Mouse (Mus musculus) heart, postnatal 36 days (tissue): ENCODE measurements around the gene Osbp2. TPM values are rescaled to one million over a fixed set of nuclear protein-coding genes. Genes with fewer than 3 reads are reported as not detected.
A peak's percentile ranks its signal among the peaks of the same experiment; 100 is the strongest.

Experiments used
- DNase-seq, 2 experiments: peaks; one replicate each; pipeline ENCODE4 v3.0.0; 2021 to 2022
- intact Hi-C: fragments of 180-260 bp; cut with DNase I; formaldehyde crosslinking; loops from one replicate; pipeline ENCODE4 v1.15.1; 2025
- total RNA-seq, 2 experiments: library from RNA; stranded (reverse); gene quantifications; 2 replicates each; pipeline ENCODE4 v1.2.3; 2021

Gene Osbp2
- total RNA-seq, 2 experiments from 2014 or later, result 14.1 to 14.3 TPM

- no peak for DNase-seq
- intact Hi-C loops, result no loop called here
Observed at GRCm38 (mm10) chr11:3722861-3723260, 140.8 kb downstream of the Osbp2 start.

DNA sequence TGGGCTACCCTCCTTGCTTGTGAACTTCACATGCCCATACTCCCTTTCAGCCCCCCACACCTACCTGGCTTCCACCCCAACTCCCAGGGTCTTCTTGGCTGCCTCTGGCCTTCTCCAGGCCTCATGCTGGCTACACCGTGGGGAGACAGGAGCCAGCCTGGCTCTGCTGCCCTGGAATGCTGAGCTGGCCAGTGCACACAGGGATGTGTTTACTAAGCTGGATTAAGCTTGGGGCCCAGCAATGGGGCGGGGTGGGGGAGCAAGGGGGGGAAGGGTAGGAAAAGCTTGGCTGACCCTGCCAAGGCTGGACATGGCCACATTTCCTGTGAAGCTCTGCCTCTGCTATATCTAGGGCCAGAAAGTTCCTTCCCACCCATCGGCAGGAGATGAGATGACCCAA lies 141.7 kb downstream of the Osbp2 start:
- no peak for DNase-seq
- intact Hi-C loops, result no loop called here

DNA sequence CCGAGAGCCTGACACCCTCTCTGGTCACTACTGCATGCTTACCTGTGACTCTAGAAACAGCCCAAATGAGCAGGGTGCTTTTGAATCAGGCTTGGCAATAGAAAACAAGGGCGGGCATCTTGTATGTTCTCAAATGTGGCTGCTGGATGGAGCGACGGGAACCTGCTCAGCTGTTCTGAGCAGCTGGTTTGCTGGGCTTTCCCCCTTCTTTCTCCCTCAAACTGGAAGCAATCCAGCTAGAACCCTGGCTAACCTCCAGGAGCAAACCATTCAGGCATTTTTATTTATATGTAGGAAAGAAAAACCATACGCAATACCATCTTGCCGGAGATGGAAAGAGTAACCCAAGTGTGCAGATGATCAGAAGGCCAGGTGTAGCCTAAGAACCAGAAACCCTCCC lies 147.0 kb downstream of the Osbp2 start:
- intact Hi-C loops, result loop anchor here (10.0 kb wide), 1 partner anchor 168 kb away; no protein-coding TSS in a partner anchor

GRCm38 (mm10) chr11:3714486-3714885 lies 149.2 kb downstream of the Osbp2 start:
- DNase-seq, result peak; percentile 39 to 62

More for the DNA sequence above, 147.0 kb downstream of the Osbp2 start:
- DNase-seq, result no peak

GRCm38 (mm10) chr11:3710203-3710602 lies 153.5 kb downstream of the Osbp2 start:
- DNase-seq, result no peak
- intact Hi-C loops, result loop anchor here (10.0 kb wide), 1 partner anchor 175 kb away; no protein-coding TSS in a partner anchor

More at GRCm38 (mm10) chr11:3714486-3714885, 149.2 kb downstream of the Osbp2 start:
- intact Hi-C loops, result loop anchor here (1.0 to 10.0 kb wide), 2 partner anchors 72 to 170 kb away; no protein-coding TSS in a partner anchor

GRCm38 (mm10) chr11:3707057-3707456 lies 156.6 kb downstream of the Osbp2 start:
- intact Hi-C loops, result no loop called here
- DNase-seq, result no peak

- intact Hi-C loops, result no loop called here
- DNase-seq, result no peak
Observed at GRCm38 (mm10) chr11:3704404-3704803, 159.3 kb downstream of the Osbp2 start.

DNA sequence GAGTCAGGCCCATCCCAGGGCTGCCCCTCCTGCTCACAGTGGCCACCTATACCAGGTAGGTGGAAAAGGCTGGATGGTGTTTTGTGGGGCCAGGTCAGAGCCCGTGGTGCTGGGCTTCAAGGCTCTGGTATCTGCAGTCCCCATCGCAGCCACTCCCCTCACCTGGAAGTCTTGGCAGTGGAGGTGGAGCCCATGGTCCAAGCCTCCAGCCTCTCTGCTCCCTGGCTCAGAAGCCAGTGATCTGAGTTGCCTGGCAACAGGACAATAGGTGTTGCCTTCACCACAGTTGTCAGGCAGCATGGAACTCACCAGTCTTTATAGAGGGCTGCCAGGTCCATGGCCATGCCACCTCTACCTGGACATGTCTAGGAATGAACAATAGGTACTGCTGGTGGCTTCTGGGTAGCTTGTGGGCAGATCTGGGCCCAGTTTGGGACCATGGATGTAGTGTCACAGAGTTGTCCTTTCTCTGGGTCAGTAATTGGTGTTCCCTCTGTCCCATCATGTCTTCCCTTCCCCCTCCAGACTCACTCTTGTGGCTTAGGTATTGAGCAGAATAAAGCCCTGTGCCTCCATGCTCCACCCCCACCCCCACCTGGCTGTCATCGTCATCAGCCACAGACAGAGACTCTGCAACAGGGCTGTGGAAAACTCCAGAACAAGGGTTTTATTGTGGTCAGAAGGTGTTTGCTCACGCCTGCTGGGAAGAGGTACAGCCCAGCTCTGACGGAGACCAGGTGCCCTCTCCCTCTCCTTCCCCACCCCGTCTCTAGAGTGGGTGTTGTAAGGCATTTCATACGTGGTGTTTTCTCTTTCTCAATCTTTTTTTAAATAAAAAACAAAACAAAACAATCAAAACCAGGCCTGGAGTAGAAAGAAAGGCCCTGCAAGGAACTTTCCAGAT lies 160.4 kb downstream of the Osbp2 start:
- intact Hi-C loops, result no loop called here
- no peak for DNase-seq

DNA sequence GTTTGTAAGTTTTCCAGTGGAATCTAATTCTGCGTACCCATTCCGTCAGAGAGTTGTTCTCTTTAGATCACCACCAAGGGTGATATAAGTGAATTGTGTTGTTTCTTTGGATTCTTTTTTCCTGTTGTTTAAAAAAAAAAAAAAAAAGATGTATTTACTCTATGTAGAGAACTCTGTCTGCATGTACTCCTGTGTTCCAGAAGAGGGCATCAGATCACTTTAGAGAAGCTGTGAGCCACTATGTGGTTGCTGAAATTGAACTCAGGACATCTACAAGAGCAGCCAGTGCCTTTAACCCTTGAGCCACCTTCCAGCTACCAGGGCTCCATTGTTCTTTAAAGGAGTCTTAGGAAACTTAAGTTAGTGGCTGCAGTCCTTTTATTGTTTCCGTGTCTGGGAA lies 166.3 kb downstream of the Osbp2 start:
- no peak for DNase-seq
- intact Hi-C loops, result loop anchor here (5.0 kb wide), 1 partner anchor 90 kb away; no protein-coding TSS in a partner anchor

GRCm38 (mm10) chr11:3696086-3696616 lies 167.6 kb downstream of the Osbp2 start:
- no peak for DNase-seq
- intact Hi-C loops, result loop anchor here (5.0 kb wide), 1 partner anchor 91 kb away; no protein-coding TSS in a partner anchor

GRCm38 (mm10) chr11:3691746-3692145 lies 172.0 kb downstream of the Osbp2 start:
- DNase-seq, result no peak
- intact Hi-C loops, result loop anchor here (5.0 kb wide), 1 partner anchor 154 kb away; no protein-coding TSS in a partner anchor

DNA sequence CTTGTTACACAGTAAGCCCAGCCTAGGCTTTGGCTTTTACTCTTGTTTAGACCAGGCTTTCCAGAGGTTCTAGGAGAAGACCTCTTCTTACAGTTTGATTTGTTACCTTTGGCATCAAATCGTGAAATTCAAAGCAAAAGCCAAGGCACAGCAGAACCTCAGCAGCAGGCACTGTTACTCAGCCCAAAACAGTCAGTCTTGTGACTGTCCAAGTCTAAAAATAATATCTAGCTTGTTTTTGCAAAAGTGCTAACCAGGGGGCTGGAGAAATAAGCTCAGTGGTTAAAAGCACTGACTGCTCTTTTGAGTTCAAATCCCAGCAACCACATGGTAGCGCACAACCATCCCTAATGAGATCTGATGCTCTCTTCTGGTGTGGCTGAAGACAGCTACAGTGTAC lies 176.8 kb downstream of the Osbp2 start:
- DNase-seq, result no peak
- intact Hi-C loops, result no loop called here

DNA sequence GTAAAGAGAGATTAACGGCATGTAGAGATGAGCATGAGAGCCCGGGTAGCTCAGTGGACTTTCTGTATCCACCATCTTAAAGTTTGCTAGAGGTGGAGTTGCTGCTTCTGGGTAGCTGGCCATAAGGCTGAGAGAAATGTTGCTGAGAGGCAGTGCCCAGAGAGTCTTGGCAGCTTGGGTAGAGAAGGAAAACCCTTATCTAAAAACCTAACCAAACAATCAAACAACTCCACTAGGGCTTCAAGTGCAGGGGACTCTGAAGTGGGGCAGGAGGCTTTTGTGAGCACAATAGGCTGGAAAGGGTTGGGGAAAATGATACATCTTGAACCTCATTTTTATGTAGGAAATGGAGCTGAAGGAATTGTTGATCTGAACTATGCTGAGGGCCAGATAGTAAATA lies 177.4 kb downstream of the Osbp2 start:
- intact Hi-C loops, result no loop called here
- DNase-seq, result no peak

DNA sequence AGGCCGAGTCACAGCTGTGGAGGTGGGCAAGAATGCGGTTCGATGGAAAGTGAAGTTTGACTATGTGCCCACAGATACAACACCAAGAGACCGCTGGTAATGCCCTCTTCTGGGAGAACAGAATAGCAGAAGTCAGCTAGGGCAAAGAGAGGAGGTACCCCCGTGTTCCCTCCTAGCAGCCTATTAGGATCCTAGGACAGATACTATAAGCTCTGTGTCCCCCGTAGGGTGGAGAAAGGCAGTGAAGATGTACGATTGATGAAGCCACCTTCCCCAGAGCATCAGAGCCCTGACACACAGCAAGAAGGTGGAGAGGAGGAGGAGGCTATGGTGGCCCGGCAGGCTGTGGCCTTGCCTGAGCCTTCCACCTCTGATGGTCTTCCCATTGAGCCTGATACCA lies 178.3 kb downstream of the Osbp2 start:
- DNase-seq, result no peak
- intact Hi-C loops, result no loop called here

GRCm38 (mm10) chr11:3684723-3685430 lies 178.8 kb downstream of the Osbp2 start:
- no peak for DNase-seq
- intact Hi-C loops, result no loop called here

DNA sequence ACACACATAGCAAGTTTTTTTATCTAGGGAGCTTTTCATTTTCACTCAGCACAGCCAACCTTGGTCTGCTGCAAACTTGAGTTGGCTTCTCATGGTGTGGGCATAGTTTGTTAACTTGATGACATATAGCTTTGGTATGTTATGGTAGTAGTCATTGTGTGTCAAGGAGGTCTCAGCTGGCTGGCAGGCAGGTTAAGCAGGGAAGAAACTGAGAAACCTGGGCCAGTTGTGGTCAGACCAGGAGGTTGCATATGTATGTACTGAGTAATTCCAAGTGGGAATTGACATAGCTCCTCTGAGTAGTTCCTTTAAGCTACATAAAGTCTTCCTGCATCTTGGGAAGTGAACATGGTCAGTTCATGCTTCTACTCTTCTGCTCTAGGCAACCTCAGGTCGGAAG lies 179.5 kb downstream of the Osbp2 start:
- intact Hi-C loops, result no loop called here
- DNase-seq, result no peak

DNA sequence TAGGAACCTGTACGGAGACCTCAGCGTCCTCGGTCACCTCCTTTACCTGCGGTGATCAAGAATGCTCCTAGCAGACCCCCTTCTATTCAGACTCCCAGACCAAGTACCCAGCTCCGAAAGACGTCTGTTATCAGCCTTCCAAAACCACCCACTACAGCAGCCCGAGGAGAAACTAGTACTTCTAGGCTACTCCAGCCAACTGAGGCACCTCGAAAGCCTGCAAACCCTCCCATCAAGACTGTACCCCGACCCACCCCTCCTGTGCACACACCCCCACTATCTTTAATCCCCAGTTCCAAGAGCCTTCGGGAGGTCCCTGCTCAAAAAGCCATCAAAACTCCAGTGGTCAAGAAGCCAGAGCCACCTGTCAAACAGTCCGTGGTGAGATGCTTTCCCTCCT lies 180.0 kb downstream of the Osbp2 start:
- DNase-seq, result no peak
- intact Hi-C loops, result no loop called here

GRCm38 (mm10) chr11:3679771-3680170 lies 183.9 kb downstream of the Osbp2 start:
- intact Hi-C loops, result no loop called here
- DNase-seq, result no peak

DNA sequence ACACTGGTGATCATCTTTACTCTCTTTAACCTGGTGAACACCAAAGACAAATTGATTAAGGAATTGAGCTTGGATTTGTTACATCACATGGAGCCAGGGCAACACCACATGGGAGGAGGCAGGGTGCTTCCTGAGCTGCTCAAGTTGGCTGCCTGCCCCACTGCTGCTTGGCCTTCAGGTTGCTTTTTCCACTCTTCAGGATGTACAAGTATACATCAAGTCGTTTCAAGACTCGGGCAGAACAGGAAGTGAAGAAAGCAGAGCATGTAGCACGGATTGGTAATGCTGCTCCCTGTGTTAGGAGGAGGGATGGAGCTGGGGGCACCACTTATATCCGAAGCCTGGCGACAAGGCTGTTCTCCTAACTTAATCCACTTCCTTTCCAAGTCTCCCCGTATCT lies 186.5 kb downstream of the Osbp2 start:
- no peak for DNase-seq
- intact Hi-C loops, result no loop called here

DNA sequence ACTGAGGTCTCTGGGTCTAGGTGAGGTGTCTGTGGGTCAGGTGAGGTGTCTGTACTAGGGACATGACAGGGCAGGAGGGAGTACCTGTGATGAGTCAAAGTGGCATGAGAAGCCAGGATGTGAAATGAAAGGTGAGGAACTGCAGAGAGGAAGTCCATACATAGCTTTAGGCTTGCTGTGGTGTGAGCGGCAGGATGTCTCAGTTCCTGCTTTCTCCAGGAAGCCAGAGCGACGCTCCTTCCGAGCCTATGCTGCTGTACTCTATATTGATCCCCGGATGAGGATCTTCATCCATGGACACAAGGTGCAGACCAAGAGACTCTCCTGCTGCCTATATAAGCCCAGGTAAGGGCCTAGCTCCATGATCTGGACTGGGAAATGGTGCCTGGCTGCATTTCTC lies 187.3 kb downstream of the Osbp2 start:
- DNase-seq, result no peak
- intact Hi-C loops, result no loop called here

GRCm38 (mm10) chr11:3674545-3674944 lies 189.2 kb downstream of the Osbp2 start:
- intact Hi-C loops, result no loop called here
- no peak for DNase-seq
